Mouse (Mus musculus): ENCODE measurements at regions not wholly inside any gene's neighbourhood (a gene's known extent, or its start where the extent isn't known, plus 50 kb on each side); places are given as distances from the start of the nearest gene placed in this dataset.

DNA sequence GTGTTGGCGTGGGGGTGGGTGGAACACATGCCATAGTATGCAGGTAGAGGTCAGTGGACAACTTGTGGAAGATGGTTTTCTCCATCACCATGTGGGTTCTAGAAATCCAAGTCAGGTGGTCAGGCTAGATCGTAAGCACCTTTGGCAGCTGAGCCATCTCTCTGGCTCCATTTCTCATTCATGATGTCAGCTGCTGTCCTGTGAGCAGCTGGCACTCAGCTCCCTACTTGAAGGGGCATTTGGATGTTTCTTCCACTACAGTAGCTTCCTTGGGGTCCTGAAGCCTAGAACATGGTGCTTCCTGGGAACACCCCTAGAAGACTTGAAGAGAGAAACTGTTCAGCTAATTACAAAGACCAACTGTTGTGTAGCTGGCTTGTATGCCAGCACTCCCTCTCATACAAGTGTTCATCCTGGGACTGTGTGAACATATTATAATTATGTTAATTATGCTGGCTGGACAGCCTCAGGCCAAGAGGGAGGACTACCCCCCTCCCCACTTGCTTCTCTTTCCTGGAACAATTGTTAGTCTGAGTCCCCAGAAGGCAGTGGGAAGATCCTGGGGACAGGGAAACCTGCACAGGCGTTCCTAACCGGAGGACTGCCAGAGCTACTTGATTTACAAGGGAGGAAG is 160.4 kb downstream of the C1d start:
- ChIA-PET CTCF (no interaction called here), POLR2A (no interaction called here)
- in situ Hi-C loops (cut with MboI; ENCODE audit: low pct_unique_long_range_greater_than_20kb) = no loop called here
- TF ChIP-seq CTCF (IDR thresholded peaks at IDR 0.05) = no peak
- H3K27me3 ChIP-seq = no peaks in the 10 kb centered on the region
- DNase-seq (ENCODE audit: low read depth, low spot score) = no peak
- ATAC-seq = no peak

DNA sequence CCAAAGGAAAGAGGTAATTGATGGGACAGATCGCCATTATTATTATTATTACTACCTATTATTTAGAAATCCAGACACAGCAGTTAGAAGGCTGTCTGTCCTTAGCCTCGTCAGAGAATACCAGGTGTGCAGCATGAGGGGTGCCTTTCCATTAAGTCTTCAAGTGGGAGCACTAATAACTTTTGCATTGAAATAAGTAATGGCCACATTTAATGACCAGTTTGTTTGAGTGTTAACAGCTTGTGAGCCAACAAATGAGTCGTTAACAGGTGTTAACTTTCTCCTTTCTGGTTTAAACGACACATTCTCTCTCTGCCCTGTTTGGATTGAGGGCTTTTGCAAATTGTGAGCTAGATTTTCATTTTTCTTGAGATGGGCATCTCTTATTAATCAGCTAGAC is 184.8 kb downstream of the C1d start:
- peaks cover 13% of the 10 kb centered on the region for H3K27me3 ChIP-seq
- no peak for TF ChIP-seq CTCF (IDR thresholded peaks at IDR 0.05)
- POLR2A ChIA-PET = no interaction called here
- no peak for ATAC-seq
- no peak for DNase-seq (ENCODE audit: low read depth, low spot score)
- in situ Hi-C loops (cut with MboI; ENCODE audit: low pct_unique_long_range_greater_than_20kb) = no loop called here
- CTCF ChIA-PET = interaction anchor here (1.1 kb wide), 1 partner anchor 18 kb away, joined by 4 read pairs; no protein-coding TSS in a partner anchor

GRCm38 (mm10) chr11:17449289-17449688 is 191.9 kb downstream of the C1d start:
- CTCF ChIA-PET = no interaction called here
- ATAC-seq (no peak), DNase-seq (ENCODE audit: low read depth, low spot score) (no peak)
- H3K27me3 ChIP-seq = peaks cover 11% of the 10 kb centered on the region
- in situ Hi-C loops (cut with MboI; ENCODE audit: low pct_unique_long_range_greater_than_20kb) = no loop called here
- no peak for TF ChIP-seq CTCF (IDR thresholded peaks at IDR 0.05)
- POLR2A ChIA-PET = no interaction called here

DNA sequence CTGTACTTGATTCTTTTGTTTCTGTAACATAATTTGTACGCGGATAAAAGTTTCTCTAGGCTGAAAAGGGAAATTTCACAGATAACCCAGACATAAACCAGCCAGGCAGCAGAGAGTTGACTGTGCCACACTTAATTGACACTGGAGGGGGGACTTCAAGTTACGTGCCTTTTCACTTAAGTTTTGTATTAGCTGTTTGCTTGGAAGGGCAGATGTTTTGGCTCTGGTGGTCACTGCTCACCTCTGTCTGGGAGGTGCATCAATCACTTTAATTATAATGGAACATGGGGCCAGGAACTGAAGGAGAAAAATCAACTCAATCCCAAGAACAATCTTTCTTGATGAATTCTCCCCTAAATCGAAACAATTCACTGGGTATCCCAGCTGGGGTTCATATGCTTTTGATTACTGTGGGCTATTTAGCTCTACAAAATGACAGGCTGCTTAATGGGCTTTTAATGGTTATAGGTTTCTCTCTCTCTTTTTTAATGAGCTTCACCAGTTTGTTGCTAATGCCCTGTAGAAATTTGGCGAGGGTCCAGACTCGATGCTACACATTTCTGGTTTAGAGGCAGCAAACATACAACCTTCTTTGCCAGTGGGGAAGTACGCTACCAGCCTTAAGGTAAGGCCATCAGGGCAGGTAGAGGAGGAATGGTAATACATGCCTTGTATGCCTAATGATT is 193.1 kb downstream of the C1d start:
- POLR2A ChIA-PET = no interaction called here
- ATAC-seq (no peak), DNase-seq (ENCODE audit: low read depth, low spot score) (no peak)
- peaks cover 14% of the 10 kb centered on the region for H3K27me3 ChIP-seq
- no peak for TF ChIP-seq CTCF (IDR thresholded peaks at IDR 0.05)
- in situ Hi-C loops (cut with MboI; ENCODE audit: low pct_unique_long_range_greater_than_20kb) = loop anchor here (25.0 kb wide), 1 partner anchor 1437 kb away; no protein-coding TSS in a partner anchor
- CTCF ChIA-PET = interaction anchor here (2.7 kb wide), 1 partner anchor 10 kb away, joined by 11 read pairs; no protein-coding TSS in a partner anchor

- CTCF ChIA-PET = interaction anchor here (2.7 kb wide), 1 partner anchor 9 kb away, joined by 11 read pairs; no protein-coding TSS in a partner anchor
- ATAC-seq (no peak), DNase-seq (ENCODE audit: low read depth, low spot score) (no peak)
- in situ Hi-C loops (cut with MboI; ENCODE audit: low pct_unique_long_range_greater_than_20kb) = loop anchor here (25.0 kb wide), 1 partner anchor 1436 kb away; no protein-coding TSS in a partner anchor
- TF ChIP-seq CTCF (IDR thresholded peaks at IDR 0.05) = no peak
- H3K27me3 ChIP-seq = peaks cover 15% of the 10 kb centered on the region
- POLR2A ChIA-PET = no interaction called here
Measured at GRCm38 (mm10) chr11:17451451-17451850, 194.1 kb downstream of the C1d start.

- ChIA-PET CTCF (no interaction called here), POLR2A (no interaction called here)
- no peak for ATAC-seq
- TF ChIP-seq CTCF (IDR thresholded peaks at IDR 0.05) = no peak
- DNase-seq (ENCODE audit: low read depth, low spot score) = no peak
- in situ Hi-C loops (cut with MboI; ENCODE audit: low pct_unique_long_range_greater_than_20kb) = loop anchor here (25.0 kb wide), 1 partner anchor 1434 kb away; no protein-coding TSS in a partner anchor
- peaks cover 25% of the 10 kb centered on the region for H3K27me3 ChIP-seq
Measured at GRCm38 (mm10) chr11:17453530-17453929, 196.2 kb downstream of the C1d start.

DNA sequence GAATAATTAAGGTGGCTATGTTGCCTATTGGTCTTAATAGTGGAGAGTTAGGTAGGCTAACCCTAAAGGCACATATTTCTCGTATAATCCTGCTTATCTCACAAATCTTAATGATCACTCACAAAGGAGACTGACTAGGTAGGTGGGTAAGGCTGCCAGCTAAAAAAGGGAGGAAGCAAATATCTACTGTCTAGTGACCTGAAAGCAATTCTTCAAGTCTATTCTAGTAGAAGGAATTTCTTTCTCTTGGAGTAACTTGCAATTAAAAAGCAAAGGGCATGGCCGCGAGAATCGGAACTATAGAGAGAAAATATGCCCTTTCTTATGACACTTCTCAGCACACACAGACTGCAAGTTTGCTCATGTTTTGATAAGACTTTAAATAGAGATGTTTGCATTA is 201.6 kb downstream of the C1d start:
- DNase-seq (ENCODE audit: low read depth, low spot score) = no peak
- TF ChIP-seq CTCF (IDR thresholded peaks at IDR 0.05) = no peak
- POLR2A ChIA-PET = no interaction called here
- CTCF ChIA-PET = no interaction called here
- in situ Hi-C loops (cut with MboI; ENCODE audit: low pct_unique_long_range_greater_than_20kb) = loop anchor here (25.0 kb wide), 1 partner anchor 1428 kb away; no protein-coding TSS in a partner anchor
- no peak for ATAC-seq
- peaks cover 26% of the 10 kb centered on the region for H3K27me3 ChIP-seq

- TF ChIP-seq CTCF (IDR thresholded peaks at IDR 0.05) = peak; percentile 70
- no peak for DNase-seq (ENCODE audit: low read depth, low spot score)
- in situ Hi-C loops (cut with MboI; ENCODE audit: low pct_unique_long_range_greater_than_20kb) = loop anchor here (10.0 to 25.0 kb wide), 2 partner anchors 1427 to 1565 kb away; no protein-coding TSS in a partner anchor
- peaks cover 24% of the 10 kb centered on the region for H3K27me3 ChIP-seq
- ChIA-PET CTCF (interaction anchor here (0.9 to 2.5 kb wide), 10 partner anchors 8 to 1575 kb away, joined by 3 to 11 read pairs (median 4); no protein-coding TSS in a partner anchor), POLR2A (interaction anchor here (0.7 kb wide), 2 partner anchors 14 to 19 kb away, joined by 4 to 7 read pairs; no protein-coding TSS in a partner anchor)
- peak; percentile 57 for ATAC-seq
Measured at GRCm38 (mm10) chr11:17460024-17460919, 202.9 kb downstream of the C1d start.

DNA sequence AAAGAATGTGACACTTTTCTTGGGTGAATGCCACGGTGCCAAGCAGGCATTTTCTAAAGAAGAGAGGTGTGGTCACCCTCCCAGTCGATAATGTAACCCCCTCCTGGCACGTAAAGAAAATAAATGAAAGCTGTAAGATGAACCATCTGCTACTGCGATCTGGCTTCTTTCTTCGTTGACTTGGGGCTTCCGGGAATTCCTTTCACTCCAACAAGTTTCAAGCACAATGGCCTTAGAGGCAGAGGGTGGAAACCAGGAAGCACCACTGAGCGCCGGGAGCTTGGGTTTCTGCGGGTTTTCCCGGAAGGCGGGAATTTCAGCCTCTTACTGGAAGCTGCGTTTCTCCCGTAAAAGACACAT is 203.5 kb downstream of the C1d start:
- peaks cover 21% of the 10 kb centered on the region for H3K27me3 ChIP-seq
- POLR2A ChIA-PET = interaction anchor here (0.7 kb wide), 2 partner anchors 13 to 18 kb away, joined by 4 to 7 read pairs; no protein-coding TSS in a partner anchor
- CTCF ChIA-PET = interaction anchor here (1.0 to 2.5 kb wide), 5 partner anchors 8 to 32 kb away, joined by 4 to 11 read pairs (median 8); no protein-coding TSS in a partner anchor
- ATAC-seq (no peak), DNase-seq (ENCODE audit: low read depth, low spot score) (no peak)
- no peak for TF ChIP-seq CTCF (IDR thresholded peaks at IDR 0.05)
- in situ Hi-C loops (cut with MboI; ENCODE audit: low pct_unique_long_range_greater_than_20kb) = loop anchor here (10.0 to 25.0 kb wide), 2 partner anchors 1426 to 1564 kb away; no protein-coding TSS in a partner anchor

DNA sequence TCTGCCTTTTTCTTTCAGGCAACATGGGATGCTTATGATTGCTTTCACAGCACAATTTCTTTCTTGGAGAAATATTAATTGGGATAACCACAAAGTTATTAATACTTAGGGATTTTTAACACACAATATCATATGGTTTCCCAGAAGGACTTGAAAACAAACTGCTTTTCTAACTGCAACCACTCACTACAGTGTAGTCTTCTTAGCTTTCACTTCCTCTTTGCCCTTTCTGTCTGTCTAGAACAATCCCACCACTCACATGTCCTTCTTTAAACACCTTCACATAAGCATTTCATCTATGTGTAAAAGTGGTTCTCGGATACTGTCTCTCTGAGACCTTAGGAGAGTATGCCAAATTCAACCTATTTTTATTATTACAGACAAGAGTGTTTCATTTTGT is 204.3 kb downstream of the C1d start:
- ATAC-seq = no peak
- no peak for TF ChIP-seq CTCF (IDR thresholded peaks at IDR 0.05)
- in situ Hi-C loops (cut with MboI; ENCODE audit: low pct_unique_long_range_greater_than_20kb) = loop anchor here (10.0 to 25.0 kb wide), 2 partner anchors 1426 to 1563 kb away; no protein-coding TSS in a partner anchor

More for the DNA sequence above, 204.3 kb downstream of the C1d start:
- CTCF ChIA-PET = interaction anchor here (2.5 kb wide), 1 partner anchor 22 kb away, joined by 8 read pairs; no protein-coding TSS in a partner anchor
- no peak for DNase-seq (ENCODE audit: low read depth, low spot score)
- H3K27me3 ChIP-seq = peaks cover 21% of the 10 kb centered on the region
- POLR2A ChIA-PET = no interaction called here

Measured in Patski (cell line).